Mouse (Mus musculus): ENCODE measurements at regions not wholly inside any gene's neighbourhood (a gene's known extent, or its start where the extent isn't known, plus 50 kb on each side); places are given as distances from the start of the nearest gene placed in this dataset.
A peak's percentile ranks its signal among the peaks of the same experiment; 100 is the strongest.

GRCm38 (mm10) chr19:56177231-56177745 is 109.6 kb upstream of the Habp2 start:
- DNase-seq = no peak

GRCm38 (mm10) chr19:56185756-56186155 is 101.2 kb upstream of the Habp2 start:
- no peak for DNase-seq

DNA sequence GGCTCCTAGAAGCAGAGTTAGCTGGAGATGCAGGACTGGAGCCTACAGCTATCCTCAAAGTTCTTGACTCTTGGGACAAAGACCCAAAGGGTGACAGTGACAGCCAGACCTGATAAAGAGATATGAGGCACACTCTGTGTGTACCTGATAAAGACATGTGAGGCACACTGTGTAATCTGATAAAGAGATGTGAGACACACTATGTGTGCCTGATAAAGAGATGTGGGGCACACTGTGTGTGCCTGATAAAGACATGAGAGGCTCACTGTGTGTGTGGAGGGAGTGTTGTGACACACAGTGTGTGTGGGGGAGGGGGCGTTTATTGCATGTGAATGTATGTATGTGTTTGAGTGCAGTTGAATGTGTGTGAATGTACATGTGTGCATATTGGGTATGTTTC is 97.8 kb upstream of the Habp2 start:
- DNase-seq = no peak

DNA sequence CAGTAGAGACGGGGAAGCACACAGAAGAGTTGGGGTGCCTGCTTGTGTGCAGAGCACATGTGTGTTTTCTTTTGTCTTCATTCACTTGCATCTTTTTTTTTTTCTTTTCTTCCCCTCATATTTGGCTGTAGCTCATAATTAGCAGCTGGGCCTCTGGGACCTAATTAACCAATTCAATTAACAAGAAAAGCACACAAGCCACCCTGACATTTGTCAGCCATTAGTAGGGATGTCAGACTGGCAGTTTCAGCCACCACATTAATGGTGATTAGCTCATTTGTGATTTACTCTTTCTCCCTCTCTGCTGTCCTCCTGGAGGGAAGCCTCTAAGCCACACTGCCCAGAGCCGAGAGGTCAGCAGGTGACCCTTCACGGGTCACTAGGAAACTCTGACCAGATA is 96.7 kb upstream of the Habp2 start:
- no peak for DNase-seq

DNA sequence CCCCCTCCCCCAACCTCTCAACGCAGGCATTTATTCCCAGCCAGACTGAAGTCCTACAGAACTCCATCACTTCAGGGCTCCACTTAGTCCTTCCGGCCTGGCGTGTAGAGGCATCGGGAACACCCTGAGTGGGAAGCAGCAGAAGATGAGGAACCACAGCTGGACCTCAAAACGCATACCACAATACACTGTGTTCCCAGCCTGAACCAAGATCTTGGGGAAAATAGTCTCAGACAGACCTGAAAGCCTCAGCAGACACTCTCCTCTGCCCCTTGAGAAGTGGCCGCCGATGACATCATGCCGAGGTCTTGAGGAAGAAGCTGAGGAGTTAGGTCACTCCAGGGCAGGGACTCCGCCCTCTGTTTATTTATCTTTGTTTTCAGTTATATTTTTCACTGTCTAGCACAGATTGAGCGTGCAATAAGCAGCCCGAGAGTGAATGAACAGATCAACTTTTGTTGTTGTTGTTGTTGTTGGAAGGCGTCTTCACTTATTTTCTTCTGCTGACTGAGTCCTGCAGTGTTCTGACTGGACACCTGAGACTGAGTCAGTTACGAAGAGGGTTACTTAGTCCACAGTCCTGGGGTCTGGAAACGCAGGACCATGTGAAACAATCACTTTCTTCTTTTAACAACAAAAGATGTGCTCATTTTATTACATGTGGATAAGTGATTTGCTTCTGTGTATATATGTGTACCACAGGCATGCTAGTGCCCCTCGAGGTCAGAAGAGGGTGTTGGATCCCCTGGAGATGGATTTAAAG is 88.3 kb upstream of the Habp2 start:
- DNase-seq = no peak

GRCm38 (mm10) chr19:56199401-56200150 is 87.4 kb upstream of the Habp2 start:
- no peak for DNase-seq

GRCm38 (mm10) chr19:56201007-56201682 is 85.8 kb upstream of the Habp2 start:
- no peak for DNase-seq

DNA sequence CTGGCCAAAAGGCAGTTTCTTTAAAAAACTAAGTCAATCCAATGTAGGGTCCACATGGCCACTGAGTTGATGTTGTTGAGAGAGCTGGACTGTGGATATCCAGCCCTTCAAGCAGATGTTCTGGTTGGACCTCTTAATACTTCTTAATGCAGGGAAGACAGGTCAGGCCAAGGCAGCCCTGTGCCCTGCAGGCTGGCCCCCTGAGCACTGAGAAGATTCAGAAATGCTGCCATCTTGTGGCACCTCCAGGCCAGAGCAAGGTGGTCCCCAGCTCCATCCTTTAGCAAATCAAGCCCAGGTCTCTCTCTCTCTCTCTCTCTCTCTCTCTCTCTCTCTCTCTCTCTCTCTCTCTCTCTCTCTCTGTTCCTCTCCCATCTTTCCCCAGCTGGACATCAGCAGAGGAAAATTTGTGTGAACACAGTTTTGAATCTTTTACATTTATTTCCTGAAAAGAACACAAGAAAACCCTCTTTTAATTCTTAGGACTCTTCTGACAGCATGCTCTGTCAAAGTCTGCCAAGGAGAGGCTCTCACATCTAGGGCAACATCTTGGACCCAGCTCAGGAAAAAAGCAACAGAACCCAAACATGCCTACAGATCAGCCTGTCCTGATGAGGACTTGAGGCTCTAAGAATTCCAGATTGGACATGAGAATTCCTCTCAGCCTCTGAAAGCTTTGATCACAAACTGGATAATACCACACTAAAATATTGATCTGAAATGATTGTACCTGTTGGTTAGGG is 85.0 kb upstream of the Habp2 start:
- no peak for DNase-seq

GRCm38 (mm10) chr19:56202481-56203130 is 84.3 kb upstream of the Habp2 start:
- DNase-seq = peak; percentile 37

- DNase-seq = no peak
These were observed 68.4 kb upstream of the Habp2 start for GRCm38 (mm10) chr19:56218536-56218935.

DNA sequence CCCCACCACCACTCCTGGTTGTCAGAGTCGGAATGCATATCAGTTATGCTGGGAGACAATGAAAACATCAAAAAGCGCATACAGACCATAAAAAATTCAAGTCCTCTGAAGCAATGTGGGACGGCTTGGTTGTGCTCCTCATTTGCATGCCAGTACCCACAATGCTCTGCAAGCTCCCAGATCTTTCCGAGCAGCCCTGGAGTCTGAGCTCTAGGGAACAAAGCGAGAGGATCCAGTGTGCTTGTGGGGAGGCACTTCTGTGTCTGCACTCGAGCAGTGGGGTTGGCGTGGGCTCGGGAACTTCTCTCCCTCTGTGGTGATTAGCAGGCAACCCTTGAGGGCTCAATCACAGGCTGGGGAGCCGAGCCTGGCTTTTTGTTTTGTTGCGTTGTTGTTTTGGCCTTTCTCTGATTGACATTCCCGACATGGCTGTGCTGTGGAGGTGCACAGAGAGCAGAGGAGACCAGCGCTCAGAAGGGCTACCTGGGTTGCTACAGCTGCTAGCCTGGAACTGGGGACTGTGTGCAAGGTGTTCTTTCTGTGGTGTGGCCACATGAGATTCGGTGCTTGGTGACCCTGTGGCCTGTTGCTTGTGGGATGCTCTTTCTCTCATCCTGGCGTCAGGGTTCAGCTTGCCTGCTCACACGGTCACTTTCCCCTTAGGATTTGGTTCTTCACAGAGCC is 66.1 kb upstream of the Habp2 start:
- no peak for DNase-seq

GRCm38 (mm10) chr19:56222496-56222895 is 64.4 kb upstream of the Habp2 start:
- no peak for DNase-seq

- DNase-seq = no peak
These were observed 61.9 kb upstream of the Habp2 start for GRCm38 (mm10) chr19:56225039-56225438.

DNA sequence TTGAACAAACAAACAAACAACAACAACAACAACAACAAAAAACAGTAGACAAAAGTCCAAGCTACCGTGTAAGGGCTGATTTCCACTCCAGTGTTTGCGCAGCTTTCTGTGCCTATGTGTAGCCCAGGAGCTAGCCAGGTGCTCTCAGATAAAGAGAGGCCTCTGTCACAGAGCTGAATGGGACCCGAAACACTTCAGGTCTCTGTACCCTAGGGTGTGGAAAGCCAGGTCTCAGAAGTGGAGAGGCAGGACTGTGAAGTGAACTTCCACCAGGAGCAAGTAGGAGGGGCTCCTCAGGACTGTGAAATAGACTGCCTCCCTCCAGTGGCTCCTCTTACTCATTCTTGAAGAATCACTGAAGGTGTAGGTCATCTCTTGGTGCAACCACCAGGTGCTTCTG is 61.4 kb upstream of the Habp2 start:
- DNase-seq = no peak

DNA sequence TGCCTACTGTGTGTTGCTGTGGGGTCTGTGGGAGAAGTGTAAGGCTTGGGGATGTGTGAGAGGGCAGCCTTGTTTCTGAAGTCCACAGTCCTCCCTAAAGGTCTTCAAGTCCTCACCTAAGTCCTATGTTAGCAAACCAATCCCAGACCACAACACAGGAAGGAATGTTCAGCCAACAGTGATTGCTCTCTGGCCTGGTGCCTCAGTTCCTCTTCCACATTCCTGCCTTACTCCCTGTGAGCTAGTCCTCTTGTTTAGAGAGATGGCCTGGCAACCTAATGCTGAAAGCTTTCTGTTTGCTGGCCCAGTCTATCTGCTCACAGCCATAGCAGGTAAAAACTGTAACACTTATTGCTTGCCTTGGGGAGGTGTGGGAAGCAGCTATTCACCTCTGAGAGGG is 58.4 kb upstream of the Habp2 start:
- DNase-seq = no peak

GRCm38 (mm10) chr19:56231430-56231829 is 55.5 kb upstream of the Habp2 start:
- no peak for DNase-seq

DNA sequence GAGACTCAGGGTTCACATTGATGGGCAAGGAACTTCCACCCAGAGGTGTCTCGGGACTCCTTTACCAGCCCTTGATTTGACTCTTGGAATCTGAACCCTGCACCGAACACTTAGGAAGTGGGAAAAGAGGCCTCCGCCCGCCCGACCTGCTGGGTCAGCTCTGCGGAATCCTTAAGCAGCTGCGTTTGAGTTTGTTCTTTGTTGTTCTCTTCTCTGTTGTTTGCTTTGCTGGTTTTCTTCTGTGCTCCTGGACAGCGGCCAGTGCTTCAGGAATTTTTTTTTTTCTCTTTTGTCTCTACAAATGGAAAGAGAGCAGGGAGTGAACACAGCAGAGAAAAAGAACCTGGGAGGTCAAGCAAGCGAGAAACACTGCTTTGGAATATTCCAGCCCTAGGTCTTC is 55.1 kb upstream of the Habp2 start:
- DNase-seq = no peak

GRCm38 (mm10) chr19:56232269-56232668 is 54.7 kb upstream of the Habp2 start:
- no peak for DNase-seq

DNA sequence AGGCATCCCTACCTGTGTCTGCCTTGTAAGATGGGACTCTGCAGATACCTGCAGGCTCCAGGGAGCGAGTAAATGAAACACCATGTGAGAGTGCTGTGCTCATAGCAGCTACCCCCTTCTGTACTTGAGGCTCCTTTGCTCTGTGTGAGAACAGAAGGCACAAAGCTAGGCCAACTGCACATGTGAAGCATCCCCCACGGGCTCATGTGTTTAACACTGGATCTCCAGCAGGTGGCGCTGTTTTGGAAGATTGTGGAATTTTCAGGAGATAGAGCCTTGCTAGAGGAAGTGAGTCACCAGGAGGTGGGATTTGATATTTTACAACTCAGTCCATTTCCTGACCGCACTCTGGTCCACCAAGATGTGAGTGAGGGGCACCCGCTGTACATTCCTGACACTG is 54.0 kb upstream of the Habp2 start:
- no peak for DNase-seq

- DNase-seq = no peak
These were observed 51.9 kb upstream of the Habp2 start for GRCm38 (mm10) chr19:56235040-56235439.
